Mouse (Mus musculus) forebrain, embryonic 16.5 days (tissue): ENCODE measurements at regions not wholly inside any gene's neighbourhood (a gene's known extent, or its start where the extent isn't known, plus 50 kb on each side); places are given as distances from the start of the nearest gene placed in this dataset.
"Not testable (repeated sequence)": the region's sequence is repeated elsewhere in the genome, so short reads cannot be mapped to it uniquely, and the experiment has no call there.

Source experiments
- ATAC-seq: fragments of 200-750 bp; cut with Nextera tagmentation; 2 replicates; pipeline ENCODE4 v1.8.0; 2017; ENCODE audit warnings: mild to moderate bottlenecking, moderate library complexity
- H3K27ac ChIP-seq: fragments of 300-500 bp; sonication (generic); 2 replicates; pipeline ENCODE4 v1.5.1; 2014; ENCODE audit warnings: low read length, control low read depth
- H3K27me3 ChIP-seq: fragments of 300-500 bp; sonication (generic); replicated peaks from 2 replicates; pipeline ENCODE4 v1.6.1; 2014; ENCODE audit warnings: low read length; ENCODE audit not compliant: control insufficient read depth, insufficient read depth
- H3K36me3 ChIP-seq: fragments of 300-500 bp; sonication (generic); 2 replicates; pipeline ENCODE4 v1.6.1; 2014; ENCODE audit not compliant: control insufficient read depth, insufficient read depth
- H3K4me1 ChIP-seq: fragments of 300-500 bp; sonication (generic); replicated peaks from 2 replicates; pipeline ENCODE4 v1.6.1; 2014; ENCODE audit warnings: low read length; ENCODE audit not compliant: control insufficient read depth, insufficient read depth
- H3K4me2 ChIP-seq: fragments of 300-500 bp; sonication (generic); 2 replicates; pipeline ENCODE4 v1.6.1; 2014; ENCODE audit warnings: mild to moderate bottlenecking, low read length, control low read depth
- H3K4me3 ChIP-seq: fragments of 300-500 bp; sonication (generic); replicated peaks from 2 replicates; pipeline ENCODE4 v1.5.1; 2014; ENCODE audit warnings: mild to moderate bottlenecking, low read length, control low read depth
- H3K9ac ChIP-seq: fragments of 300-500 bp; sonication (generic); replicated peaks from 2 replicates; pipeline ENCODE4 v1.6.1; 2014; ENCODE audit warnings: low read depth, low read length, control low read depth
- H3K9me3 ChIP-seq: fragments of 300-500 bp; sonication (generic); 2 replicates; pipeline ENCODE4 v1.6.1; 2016; ENCODE audit warnings: low read length; ENCODE audit not compliant: control insufficient read depth
- WGBS: fragments of 180-500 bp; shearing (Covaris S2); extraction: QIAGEN DNeasy Blood & Tissue Kit; methylation state at CpG from one replicate; pipeline ENCODE4 v1.1.7; 2014; 5-methylcytosine and 5-hydroxymethylcytosine counted together

DNA sequence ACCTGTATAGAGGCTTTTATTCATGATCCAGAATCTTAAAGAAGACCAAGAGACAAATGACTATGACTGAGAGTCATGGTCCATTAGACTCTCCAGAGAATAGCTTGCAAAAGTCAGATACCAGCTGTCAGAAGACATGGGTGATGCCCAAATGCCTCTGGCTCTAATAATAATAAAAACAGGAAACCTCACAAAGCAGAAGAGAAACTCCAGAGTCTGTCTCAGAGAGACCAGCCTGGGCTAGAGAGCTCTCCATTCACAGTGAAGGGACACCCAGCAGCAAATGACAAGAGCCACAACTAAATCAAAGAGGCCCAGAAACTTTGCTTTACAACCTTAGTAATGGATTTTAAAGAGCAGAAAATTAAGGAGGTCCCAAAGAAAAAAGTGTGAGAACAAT is 365.0 kb upstream of the Zfp703 start:
- no peaks in the 10 kb centered on the region for H3K4me1 ChIP-seq
- ATAC-seq: no peak
- no peaks in the 10 kb centered on the region for H3K9me3 ChIP-seq
- no peaks in the 10 kb centered on the region for H3K27me3 ChIP-seq
- no peak overlapping the region for H3K9ac ChIP-seq
- H3K27ac ChIP-seq: no peak overlapping the region
- H3K4me3 ChIP-seq: no peak overlapping the region
- H3K4me2 ChIP-seq: no peak overlapping the region
- H3K36me3 ChIP-seq: no peaks in the 10 kb centered on the region

DNA sequence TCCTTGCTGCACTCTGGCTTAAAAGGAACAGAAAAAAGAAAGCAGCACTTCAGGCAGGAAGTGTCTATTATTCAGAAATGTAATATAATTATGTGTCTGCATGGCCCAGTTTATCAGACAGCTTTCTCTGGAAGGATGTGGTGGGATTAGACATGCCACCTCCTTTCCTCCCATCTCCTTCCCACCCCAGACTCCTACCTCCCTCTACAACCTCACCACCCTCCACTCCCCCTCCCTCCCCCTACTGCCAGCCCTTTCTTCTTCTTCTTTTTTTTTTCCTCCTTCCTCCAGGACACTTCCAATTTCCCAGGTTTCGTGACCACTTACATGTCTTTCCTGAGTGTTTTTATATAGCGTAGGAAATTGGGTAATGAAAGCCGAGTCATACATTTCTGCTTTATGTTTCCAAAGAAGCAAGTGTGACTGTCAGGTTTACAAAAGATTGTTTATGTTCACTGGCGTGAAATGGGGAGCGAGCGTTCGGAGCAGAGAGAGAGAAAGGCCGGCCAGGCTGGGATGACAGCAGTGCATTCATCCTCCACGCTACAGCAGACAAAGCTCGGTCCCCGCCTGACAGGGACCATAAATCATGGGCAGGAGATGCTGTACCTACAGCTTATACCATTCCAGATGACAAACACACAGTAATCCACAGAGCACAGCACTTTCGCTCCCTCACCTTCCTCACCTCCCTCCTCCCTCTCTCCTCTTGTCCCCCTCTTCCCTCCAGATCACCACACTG is 354.6 kb upstream of the Zfp703 start:
- Histone ChIP-seq H3K4me2 (peak overlapping the region; percentile 44), H3K4me1 (peaks cover 21% of the 10 kb centered on the region), H3K9me3 (no peaks in the 10 kb centered on the region), H3K9ac (peak overlapping the region; percentile 41), H3K4me3 (peak overlapping the region; percentile 8; the same call in 1 of the 2 replicates), H3K36me3 (no peaks in the 10 kb centered on the region), H3K27me3 (no peaks in the 10 kb centered on the region), H3K27ac (no peak overlapping the region)
- peak; percentile 41; the same call in 1 of the 2 replicates for ATAC-seq
- 10% methylated on average over 12 of the region's 12 CpGs for WGBS

DNA sequence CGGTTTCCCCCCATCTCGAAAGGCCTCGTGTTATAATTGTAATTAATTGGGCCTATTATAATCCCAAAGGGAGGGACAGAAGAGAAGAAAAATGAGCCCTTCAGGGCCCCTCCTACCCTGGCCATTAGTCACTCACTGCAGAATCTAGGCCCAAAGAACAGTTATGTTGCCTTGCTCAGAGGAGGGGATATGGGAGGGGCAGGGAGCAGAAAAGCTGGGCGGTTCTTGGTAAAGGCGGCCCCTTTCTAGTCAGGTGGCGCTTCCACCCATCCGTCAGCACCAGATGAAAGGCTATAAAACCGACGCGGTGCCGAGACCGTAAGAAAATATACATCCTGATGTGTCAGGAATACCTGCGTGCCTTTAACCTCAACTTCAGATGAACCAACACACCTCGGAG is 350.9 kb upstream of the Zfp703 start:
- no peaks in the 10 kb centered on the region for H3K9me3 ChIP-seq
- H3K4me2 ChIP-seq: no peak overlapping the region
- ATAC-seq: no peak
- 79% methylated on average over 14 of the region's 14 CpGs for WGBS
- peaks cover 24% of the 10 kb centered on the region for H3K4me1 ChIP-seq
- H3K27me3 ChIP-seq: no peaks in the 10 kb centered on the region
- H3K36me3 ChIP-seq: no peaks in the 10 kb centered on the region
- H3K27ac ChIP-seq: no peak overlapping the region
- no peak overlapping the region for H3K9ac ChIP-seq
- H3K4me3 ChIP-seq: no peak overlapping the region

DNA sequence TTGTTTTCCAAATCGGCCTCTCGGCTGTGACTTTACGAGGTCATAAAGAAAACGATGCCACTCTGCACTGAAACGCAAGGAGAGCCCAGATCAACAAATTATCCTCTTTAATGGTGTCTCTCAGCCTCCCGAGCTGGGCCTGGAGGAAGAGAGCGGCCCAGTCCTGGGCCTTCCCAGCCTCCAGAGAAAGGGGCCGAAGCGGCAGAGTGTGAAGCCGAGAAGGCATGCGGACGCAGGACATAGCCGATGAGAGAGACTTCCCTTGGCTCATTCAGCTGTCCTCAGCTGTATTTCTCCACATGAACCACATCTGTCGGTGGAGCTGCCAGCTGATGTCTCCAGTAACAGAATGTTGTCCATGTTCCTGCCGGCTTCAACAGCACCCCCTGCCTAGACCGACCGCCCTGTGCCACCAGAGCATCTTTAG is 350.5 kb upstream of the Zfp703 start:
- Histone ChIP-seq H3K36me3 (no peaks in the 10 kb centered on the region), H3K4me1 (peaks cover 23% of the 10 kb centered on the region), H3K9ac (no peak overlapping the region), H3K27ac (no peak overlapping the region), H3K4me3 (no peak overlapping the region), H3K4me2 (no peak overlapping the region), H3K9me3 (no peaks in the 10 kb centered on the region), H3K27me3 (no peaks in the 10 kb centered on the region)
- 84% methylated on average over 17 of the region's 17 CpGs for WGBS
- no peak for ATAC-seq

DNA sequence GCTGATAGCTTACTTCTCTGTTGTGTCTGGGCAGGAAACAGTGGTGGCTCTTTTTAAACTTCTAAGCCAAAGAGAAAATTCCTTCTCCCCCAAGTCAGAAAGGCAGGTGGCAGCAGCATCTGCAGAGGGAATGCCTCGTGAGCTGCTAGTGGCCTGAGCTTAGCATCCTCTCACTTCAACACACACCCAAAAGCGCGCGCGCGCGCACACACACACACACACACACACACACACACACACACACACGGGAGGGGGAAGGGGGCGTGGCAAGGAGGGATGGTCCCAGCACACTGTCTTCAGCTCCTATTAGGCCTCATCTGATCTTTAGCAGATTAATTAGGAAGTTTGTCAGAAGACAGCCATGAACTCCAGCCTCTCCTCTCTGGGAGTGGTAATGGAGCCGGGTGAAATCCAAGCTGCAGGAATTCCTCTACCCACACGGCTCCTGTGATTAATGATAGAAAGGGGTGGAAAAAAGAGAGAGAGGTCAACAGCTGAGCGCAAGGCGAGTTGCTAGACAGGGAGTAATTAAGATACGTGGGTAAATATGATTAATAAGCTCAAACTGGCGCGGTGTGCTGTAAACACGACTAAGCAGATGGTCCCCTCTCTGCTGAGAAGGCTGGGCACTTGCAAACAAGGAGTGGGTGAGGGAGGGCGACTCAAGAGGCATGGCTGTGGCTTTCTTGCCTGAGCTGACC is 349.8 kb upstream of the Zfp703 start:
- WGBS: 60% methylated on average over 18 of the region's 18 CpGs
- H3K27ac ChIP-seq: no peak overlapping the region
- no peak overlapping the region for H3K4me3 ChIP-seq

DNA sequence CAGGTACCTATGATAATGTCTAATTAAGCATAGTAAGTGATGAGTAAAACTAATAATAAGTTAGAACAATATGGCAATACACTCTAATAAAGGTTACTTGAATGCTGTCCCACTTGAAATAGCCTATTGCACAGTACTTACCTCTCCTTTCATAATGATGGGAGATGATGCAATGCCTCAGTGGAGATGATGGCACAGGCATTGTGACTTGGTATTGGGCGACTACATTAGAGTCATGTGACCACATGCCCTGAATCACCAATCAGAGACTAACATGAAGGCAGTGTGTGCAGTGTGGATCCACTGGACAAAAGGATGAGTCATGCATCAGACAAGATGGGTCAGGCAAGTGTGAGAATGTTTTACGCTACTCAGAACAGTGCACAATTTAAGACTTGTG is 346.6 kb upstream of the Zfp703 start:
- Histone ChIP-seq H3K27me3 (no peaks in the 10 kb centered on the region), H3K27ac (no peak overlapping the region), H3K4me1 (peaks cover 11% of the 10 kb centered on the region), H3K4me2 (no peak overlapping the region), H3K9ac (no peak overlapping the region), H3K9me3 (no peaks in the 10 kb centered on the region), H3K36me3 (no peaks in the 10 kb centered on the region), H3K4me3 (no peak overlapping the region)
- 99% methylated on average over 2 of the region's 2 CpGs for WGBS
- no peak for ATAC-seq

More for the DNA sequence above, 349.8 kb upstream of the Zfp703 start:
- ATAC-seq: peak; percentile 67
- Histone ChIP-seq H3K4me1 (peaks cover 16% of the 10 kb centered on the region), H3K27me3 (no peaks in the 10 kb centered on the region), H3K4me2 (no peak overlapping the region), H3K9me3 (no peaks in the 10 kb centered on the region), H3K36me3 (no peaks in the 10 kb centered on the region), H3K9ac (no peak overlapping the region)

DNA sequence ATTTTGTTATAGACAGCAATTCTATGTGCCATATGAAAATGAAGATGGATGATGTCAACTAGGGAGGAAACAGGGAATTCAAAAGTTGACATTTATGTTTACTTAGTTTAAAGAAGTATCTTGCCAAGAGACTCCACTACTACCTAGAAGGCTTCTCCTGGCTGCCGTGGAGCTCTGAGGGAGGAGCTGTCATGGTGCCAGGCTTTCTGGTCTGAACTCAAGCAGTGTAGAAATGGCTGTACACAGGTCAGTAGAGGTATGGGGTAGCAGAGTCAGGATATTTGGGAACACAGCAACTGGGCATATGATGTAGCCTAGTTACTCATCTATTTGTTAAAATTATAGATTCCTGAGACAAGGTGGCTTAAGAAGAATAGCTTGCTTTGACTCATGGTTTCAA is 341.4 kb upstream of the Zfp703 start:
- Histone ChIP-seq H3K27ac (no peak overlapping the region), H3K27me3 (no peaks in the 10 kb centered on the region), H3K4me2 (no peak overlapping the region), H3K36me3 (no peaks in the 10 kb centered on the region), H3K9me3 (no peaks in the 10 kb centered on the region), H3K4me3 (no peak overlapping the region), H3K4me1 (no peaks in the 10 kb centered on the region; the same call in 1 of the 2 replicates), H3K9ac (no peak overlapping the region)
- no peak for ATAC-seq
- WGBS: 58% methylated on average over 1 of the region's 1 CpGs

DNA sequence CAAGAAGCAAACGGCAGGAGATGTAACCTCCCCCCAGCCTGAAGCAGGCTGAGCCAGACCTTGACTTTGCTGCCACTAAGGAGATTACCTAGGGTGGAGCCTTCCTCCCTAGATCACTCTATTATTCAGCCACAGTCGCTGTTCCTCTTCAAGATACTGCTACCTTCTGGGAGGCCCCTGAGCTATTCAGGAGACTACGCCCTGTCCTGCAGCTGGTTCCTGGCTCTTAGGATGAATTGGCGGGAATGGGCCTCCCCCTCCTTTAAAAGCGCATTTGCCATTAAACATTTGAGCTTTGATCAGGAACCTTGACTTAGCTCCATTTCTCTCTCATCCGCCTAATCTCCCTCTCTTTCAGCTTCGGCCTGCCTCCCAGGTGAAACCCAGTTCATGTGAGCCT is 331.8 kb upstream of the Zfp703 start:
- not testable (repeated sequence) for H3K36me3 ChIP-seq, H3K4me3 ChIP-seq, ATAC-seq, H3K9me3 ChIP-seq, H3K9ac ChIP-seq, H3K4me2 ChIP-seq, H3K4me1 ChIP-seq, H3K27ac ChIP-seq, H3K27me3 ChIP-seq
- WGBS: 74% methylated on average over 7 of the region's 7 CpGs

DNA sequence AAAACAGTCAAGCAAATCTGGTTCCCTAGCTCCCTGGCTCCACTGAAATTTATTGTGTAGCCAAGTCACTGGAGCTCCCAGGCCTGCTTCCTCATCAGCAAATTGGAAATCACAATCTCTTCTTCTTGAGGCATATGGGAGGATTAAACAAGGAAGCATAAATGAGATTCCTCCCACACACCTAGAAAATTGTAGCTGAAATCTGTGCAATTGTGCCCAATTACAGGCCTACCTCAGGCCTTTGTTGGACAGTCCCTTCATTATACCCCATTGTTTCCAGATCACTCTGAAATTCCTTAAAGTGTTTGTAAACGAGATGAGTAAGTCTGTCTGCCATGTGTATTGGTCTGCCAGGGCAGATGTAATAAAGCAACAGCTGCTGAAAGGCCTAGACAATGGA is 326.8 kb upstream of the Zfp703 start:
- 0 out of 2 replicates have a peak, but pooled peaks cover 2% of the 10 kb centered on the region for H3K27me3 ChIP-seq
- H3K9ac ChIP-seq: no peak overlapping the region
- H3K9me3 ChIP-seq: no peaks in the 10 kb centered on the region
- no peaks in the 10 kb centered on the region for H3K36me3 ChIP-seq
- no peaks in the 10 kb centered on the region for H3K4me1 ChIP-seq
- no peak overlapping the region for H3K4me2 ChIP-seq
- WGBS: 17% methylated on average over 1 of the region's 1 CpGs
- ATAC-seq: no peak
- H3K4me3 ChIP-seq: no peak overlapping the region
- H3K27ac ChIP-seq: no peak overlapping the region
